ENCODE assay signal across 12 mouse cellular contexts in the genomic region with DNA sequence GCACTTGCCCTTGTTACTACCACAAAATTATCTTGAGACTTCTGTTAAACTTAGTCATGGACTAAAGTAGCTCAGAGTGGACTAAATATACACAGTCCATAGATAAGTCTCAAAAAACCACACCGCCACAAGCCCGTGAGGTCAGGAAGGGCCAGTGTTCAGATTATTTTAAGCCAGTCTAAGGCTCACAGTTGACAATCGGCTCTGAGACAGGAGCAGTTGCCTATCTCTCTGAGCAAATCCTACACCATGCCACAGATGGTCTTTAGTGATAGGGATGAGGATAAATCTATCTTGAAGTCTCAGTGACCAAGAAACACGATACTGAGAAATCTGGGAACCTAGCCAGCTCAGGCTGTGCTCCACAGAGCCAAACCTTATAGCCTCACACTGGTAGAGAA. TPM values are rescaled to one million over a fixed set of nuclear protein-coding genes. Genes with fewer than 3 reads are reported as not detected.
DNase-seq lines count a peak whose midpoint lies in the region; ATAC-seq and TF ChIP-seq lines count a peak whose summit lies in the region.
"Had no signal": no experiment of that assay in that cellular context is flagged by ENCODE, and none has a peak within 500 bp of the region (broad histone marks: within the 10 kb centered on the region; RNA-seq: fewer than 3 reads in every experiment).

No protein-coding gene starts in this region.

- H3K4me1 ChIP-seq in megakaryocyte, embryonic 14.5 days, result peaks cover 34% of the 10 kb centered on the region
- peaks cover 19% of the 10 kb centered on the region for H3K4me1 ChIP-seq in heart, embryonic 12.5 days (replicated peaks)
- peaks cover 11% of the 10 kb centered on the region; the same call in 1 of the 2 replicates for H3K4me1 ChIP-seq in liver, postnatal 0 days (ENCODE audit: insufficient read depth)
- H3K4me1 ChIP-seq in forebrain, embryonic 12.5 days, result peaks cover 7% of the 10 kb centered on the region
- H3K4me1 ChIP-seq in hindbrain, embryonic 14.5 days (replicated peaks; ENCODE audit: control insufficient read depth, insufficient read depth, low read length), result peaks cover 9% of the 10 kb centered on the region

- peak; percentile 93 for TF ChIP-seq EP300 in liver, postnatal 0 days (IDR thresholded peaks at IDR 0.05; ENCODE audit: low read depth)

- peaks cover 19% of the 10 kb centered on the region for H3K9me3 ChIP-seq in megakaryocyte, embryonic 14.5 days
- H3K9me3 ChIP-seq in heart, embryonic 12.5 days (replicated peaks), result 0 out of 2 replicates have a peak, but pooled peaks cover 3% of the 10 kb centered on the region
- H3K9me3 ChIP-seq in liver, postnatal 0 days (ENCODE audit: low read length), result 0 out of 2 replicates have a peak, but pooled peaks cover 3% of the 10 kb centered on the region
- no peaks in the 10 kb centered on the region for H3K9me3 ChIP-seq in forebrain, embryonic 12.5 days
- H3K9me3 ChIP-seq in hindbrain, embryonic 14.5 days (ENCODE audit: control insufficient read depth, low read length), result no peaks in the 10 kb centered on the region
- H3K9me3 ChIP-seq: limb, embryonic 12.5 days; stomach, embryonic 15.5 days had no signal

- TF ChIP-seq CTCF in liver, postnatal 0 days (IDR thresholded peaks at IDR 0.05; ENCODE audit: low read depth), result no peak

- no peak for ATAC-seq in megakaryocyte, adult 5-6 weeks (ENCODE audit: poor library complexity, severe bottlenecking)
- ATAC-seq in heart, embryonic 12.5 days (ENCODE audit: insufficient number of reproducible peaks, low FRiP score), result no peak
- ATAC-seq in liver, postnatal 0 days, result no peak
- no peak for ATAC-seq in forebrain, embryonic 12.5 days (ENCODE audit: low FRiP score)
- ATAC-seq in hindbrain, embryonic 14.5 days (ENCODE audit: low FRiP score), result no peak

- 11% methylated on average over 4 of the region's 4 CpGs for WGBS in heart, embryonic 12.5 days
- 35% methylated on average over 4 of the region's 4 CpGs for WGBS in liver, postnatal 0 days (ENCODE audit: insufficient replicate concordance)
- WGBS in forebrain, embryonic 12.5 days, result 92% methylated on average over 4 of the region's 4 CpGs
- WGBS in hindbrain, embryonic 14.5 days, result 86% methylated on average over 4 of the region's 4 CpGs

- no peaks in the 10 kb centered on the region for H3K36me3 ChIP-seq in megakaryocyte, embryonic 14.5 days (replicated peaks; ENCODE audit: low read length)
- H3K36me3 ChIP-seq in heart, embryonic 12.5 days, result 0 out of 2 replicates have a peak, but pooled peaks cover 4% of the 10 kb centered on the region
- no peaks in the 10 kb centered on the region for H3K36me3 ChIP-seq in liver, postnatal 0 days (replicated peaks; ENCODE audit: insufficient read depth, low read length)
- H3K36me3 ChIP-seq in forebrain, embryonic 12.5 days (replicated peaks), result no peaks in the 10 kb centered on the region
- no peaks in the 10 kb centered on the region for H3K36me3 ChIP-seq in hindbrain, embryonic 14.5 days (replicated peaks; ENCODE audit: control insufficient read depth, insufficient read depth)
- H3K36me3 ChIP-seq: limb, embryonic 12.5 days; stomach, embryonic 15.5 days had no signal

- peak overlapping the region; percentile 77 for H3K27ac ChIP-seq in heart, embryonic 12.5 days (ENCODE audit: poor library complexity, severe bottlenecking)
- H3K27ac ChIP-seq in liver, postnatal 0 days (ENCODE audit: low read depth), result no peak overlapping the region
- H3K27ac ChIP-seq in forebrain, embryonic 12.5 days, result no peak overlapping the region
- no peak overlapping the region for H3K27ac ChIP-seq in hindbrain, embryonic 14.5 days
- H3K27ac ChIP-seq: limb, embryonic 12.5 days; macrophage; stomach, embryonic 15.5 days had no signal

- no peak overlapping the region for H3K4me2 ChIP-seq in heart, embryonic 12.5 days
- no peak overlapping the region for H3K4me2 ChIP-seq in liver, postnatal 0 days (ENCODE audit: low read depth, low read length)
- H3K4me2 ChIP-seq in forebrain, embryonic 12.5 days, result no peak overlapping the region
- no peak overlapping the region for H3K4me2 ChIP-seq in hindbrain, embryonic 14.5 days (replicated peaks)
- H3K4me2 ChIP-seq: limb, embryonic 12.5 days; stomach, embryonic 15.5 days had no signal

- peak; percentile 20 for DNase-seq in brain, adult 2 months (ENCODE audit: low read depth, low spot score)
- no peak for DNase-seq in liver, postnatal 0 days
- no peak for DNase-seq in hindbrain, embryonic 14.5 days (ENCODE audit: low spot score)
- DNase-seq: adrenal gland, adult 2 months had no signal

- peaks cover 29% of the 10 kb centered on the region for H3K27me3 ChIP-seq in megakaryocyte, embryonic 14.5 days (replicated peaks)
- H3K27me3 ChIP-seq in heart, embryonic 12.5 days (replicated peaks), result no peaks in the 10 kb centered on the region
- 0 out of 2 replicates have a peak, but pooled peaks cover 6% of the 10 kb centered on the region for H3K27me3 ChIP-seq in liver, postnatal 0 days (ENCODE audit: insufficient read depth, low read length)
- 0 out of 2 replicates have a peak, but pooled peaks cover 4% of the 10 kb centered on the region for H3K27me3 ChIP-seq in forebrain, embryonic 12.5 days
- H3K27me3 ChIP-seq in hindbrain, embryonic 14.5 days (ENCODE audit: control insufficient read depth, insufficient read depth, low read length), result no peaks in the 10 kb centered on the region
- H3K27me3 ChIP-seq: limb, embryonic 12.5 days; stomach, embryonic 15.5 days had no signal

- H3K4me3 ChIP-seq in megakaryocyte, embryonic 14.5 days (replicated peaks), result peak overlapping the region; percentile 69
- no peak overlapping the region for H3K4me3 ChIP-seq in heart, embryonic 12.5 days
- no peak overlapping the region for H3K4me3 ChIP-seq in liver, postnatal 0 days (ENCODE audit: low read depth, low read length)
- no peak overlapping the region for H3K4me3 ChIP-seq in forebrain, embryonic 12.5 days (replicated peaks)
- H3K4me3 ChIP-seq in hindbrain, embryonic 14.5 days (replicated peaks; ENCODE audit: low read length), result no peak overlapping the region
- H3K4me3 ChIP-seq: erythroblast, embryonic 14.5 days; limb, embryonic 12.5 days; stomach, embryonic 15.5 days had no signal

- H3K9ac ChIP-seq in heart, embryonic 12.5 days, result no peak overlapping the region
- no peak overlapping the region for H3K9ac ChIP-seq in liver, postnatal 0 days (replicated peaks)
- H3K9ac ChIP-seq in forebrain, embryonic 12.5 days, result no peak overlapping the region
- no peak overlapping the region for H3K9ac ChIP-seq in hindbrain, embryonic 14.5 days
- H3K9ac ChIP-seq: limb, embryonic 12.5 days; stomach, embryonic 15.5 days had no signal

RNA-seq across cellular contexts. Expression of gene Glg1, which starts 3.0 kb away (rescaled TPM):
- polyA plus RNA-seq in megakaryocyte, embryonic 14.5 days (2012; ENCODE audit: insufficient read depth, low replicate concordance), result 18.0 and 27.3 TPM in 2 replicates
- total RNA-seq in megakaryocyte, adult 5-6 weeks (2015), result 52.3 and 56.4 TPM in 2 replicates
- 55.9 and 56.6 TPM in 2 replicates for total RNA-seq in megakaryocyte, adult 5-6 weeks (2017)
- 91.2 and 94.3 TPM in 2 replicates for polyA plus RNA-seq in heart, embryonic 12.5 days (2016; fragmentation: Nextera tagmentation; extraction: Ambion mirVana)
- polyA plus RNA-seq in liver, postnatal 0 days (2015; fragmentation: Nextera tagmentation; extraction: Ambion mirVana), result 10.8 and 13.0 TPM in 2 replicates
- 83.6 and 89.6 TPM in 2 replicates for polyA plus RNA-seq in forebrain, embryonic 12.5 days (2016; fragmentation: Nextera tagmentation; extraction: Ambion mirVana)
- polyA plus RNA-seq in hindbrain, embryonic 14.5 days (2014; fragmentation: Nextera tagmentation; extraction: Ambion mirVana), result 85.8 and 89.0 TPM in 2 replicates

RNA-seq across cellular contexts. Expression of gene Rfwd3, which starts 38.0 kb away (rescaled TPM):
- polyA plus RNA-seq in megakaryocyte, embryonic 14.5 days (2012; ENCODE audit: insufficient read depth, low replicate concordance), result 0.69 TPM in 1 of 2 replicates, not detected in the other
- 52.6 and 58.1 TPM in 2 replicates for total RNA-seq in megakaryocyte, adult 5-6 weeks (2015)
- 74.0 and 75.1 TPM in 2 replicates for total RNA-seq in megakaryocyte, adult 5-6 weeks (2017)
- 45.1 and 48.0 TPM in 2 replicates for polyA plus RNA-seq in heart, embryonic 12.5 days (2016; fragmentation: Nextera tagmentation; extraction: Ambion mirVana)
- polyA plus RNA-seq in liver, postnatal 0 days (2015; fragmentation: Nextera tagmentation; extraction: Ambion mirVana), result 14.5 and 17.6 TPM in 2 replicates
- 76.5 and 78.3 TPM in 2 replicates for polyA plus RNA-seq in forebrain, embryonic 12.5 days (2016; fragmentation: Nextera tagmentation; extraction: Ambion mirVana)
- 24.9 and 30.0 TPM in 2 replicates for polyA plus RNA-seq in hindbrain, embryonic 14.5 days (2014; fragmentation: Nextera tagmentation; extraction: Ambion mirVana)
